Mouse (Mus musculus): ENCODE measurements around the gene Rps6ka3. TPM values are rescaled to one million over a fixed set of nuclear protein-coding genes. Genes with fewer than 3 reads are reported as not detected.

Rps6ka3 gene
- polyA plus RNA-seq, 1 experiment from 2014 or later, result 5.7 TPM

- Histone ChIP-seq H3K36me3 (ENCODE audit: control insufficient read depth, insufficient read depth, low read length) (no peaks in the 10 kb centered on the region), H3K4me2 (no peak overlapping the region), H3K27me3 (ENCODE audit: control insufficient read depth, insufficient read depth, low read length) (no peaks in the 10 kb centered on the region), H3K9ac (ENCODE audit: low read length) (no peak overlapping the region), H3K4me3 (ENCODE audit: low read depth, low read length) (no peak overlapping the region), H3K4me1 (ENCODE audit: control insufficient read depth, insufficient read depth, low read length) (no peaks in the 10 kb centered on the region), H3K9me3 (ENCODE audit: control insufficient read depth, low read length) (no peaks in the 10 kb centered on the region), H3K27ac (ENCODE audit: low read depth, low read length) (no peak overlapping the region)
- WGBS, result 10% methylated on average over 1 of the region's 1 CpGs
- no peak for DNase-seq (ENCODE audit: low spot score, missing footprints)
- no peak for ATAC-seq (ENCODE audit: low FRiP score)
These were observed 27.2 kb downstream of the Rps6ka3 start for GRCm38 (mm10) chrX:159237275-159237674.

GRCm38 (mm10) chrX:159254001-159254884 is 44.1 kb downstream of the Rps6ka3 start:
- H3K27me3 ChIP-seq (ENCODE audit: control insufficient read depth, insufficient read depth, low read length), result no peaks in the 10 kb centered on the region

GRCm38 (mm10) chrX:159255123-159255978 is 45.2 kb downstream of the Rps6ka3 start:
- peak; percentile 98 for DNase-seq (ENCODE audit: low spot score, missing footprints)
- H3K27me3 ChIP-seq (ENCODE audit: control insufficient read depth, insufficient read depth, low read length), result no peaks in the 10 kb centered on the region
- ATAC-seq (ENCODE audit: low FRiP score), result peak; percentile 97

More at GRCm38 (mm10) chrX:159254001-159254884, 44.1 kb downstream of the Rps6ka3 start:
- H3K27ac ChIP-seq (ENCODE audit: low read depth, low read length), result no peak overlapping the region
- H3K36me3 ChIP-seq (ENCODE audit: control insufficient read depth, insufficient read depth, low read length), result no peaks in the 10 kb centered on the region
- H3K4me2 ChIP-seq, result peak overlapping the region; percentile 43
- no peaks in the 10 kb centered on the region for H3K4me1 ChIP-seq (ENCODE audit: control insufficient read depth, insufficient read depth, low read length)
- no peak for ATAC-seq (ENCODE audit: low FRiP score)
- H3K4me3 ChIP-seq (ENCODE audit: low read depth, low read length), result peak overlapping the region; percentile 63
- 13% methylated on average over 25 of the region's 27 CpGs for WGBS
- peak overlapping the region; percentile 36 for H3K9ac ChIP-seq (ENCODE audit: low read length)
- no peaks in the 10 kb centered on the region for H3K9me3 ChIP-seq (ENCODE audit: control insufficient read depth, low read length)
- DNase-seq (ENCODE audit: low spot score, missing footprints), result peak; percentile 90

GRCm38 (mm10) chrX:159256040-159256852 is 46.1 kb downstream of the Rps6ka3 start:
- no peaks in the 10 kb centered on the region for H3K4me1 ChIP-seq (ENCODE audit: control insufficient read depth, insufficient read depth, low read length)
- H3K9me3 ChIP-seq (ENCODE audit: control insufficient read depth, low read length), result no peaks in the 10 kb centered on the region
- H3K36me3 ChIP-seq (ENCODE audit: control insufficient read depth, insufficient read depth, low read length), result no peaks in the 10 kb centered on the region
- H3K9ac ChIP-seq (ENCODE audit: low read length), result peak overlapping the region; percentile 68
- DNase-seq (ENCODE audit: low spot score, missing footprints) (peak; percentile 88), ATAC-seq (ENCODE audit: low FRiP score) (no peak)
- WGBS, result 15% methylated on average over 41 of the region's 57 CpGs
- H3K27me3 ChIP-seq (ENCODE audit: control insufficient read depth, insufficient read depth, low read length), result no peaks in the 10 kb centered on the region
- peak overlapping the region; percentile 74 for H3K27ac ChIP-seq (ENCODE audit: low read depth, low read length)
- H3K4me3 ChIP-seq (ENCODE audit: low read depth, low read length), result peak overlapping the region; percentile 63
- H3K4me2 ChIP-seq, result peak overlapping the region; percentile 49

More at GRCm38 (mm10) chrX:159255123-159255978, 45.2 kb downstream of the Rps6ka3 start:
- peak overlapping the region; percentile 68 for H3K9ac ChIP-seq (ENCODE audit: low read length)
- H3K36me3 ChIP-seq (ENCODE audit: control insufficient read depth, insufficient read depth, low read length), result no peaks in the 10 kb centered on the region
- no peaks in the 10 kb centered on the region for H3K4me1 ChIP-seq (ENCODE audit: control insufficient read depth, insufficient read depth, low read length)
- WGBS, result 21% methylated on average over 34 of the region's 71 CpGs
- peak overlapping the region; percentile 63 for H3K4me3 ChIP-seq (ENCODE audit: low read depth, low read length)
- no peaks in the 10 kb centered on the region for H3K9me3 ChIP-seq (ENCODE audit: control insufficient read depth, low read length)
- peak overlapping the region; percentile 43 for H3K4me2 ChIP-seq
- H3K27ac ChIP-seq (ENCODE audit: low read depth, low read length), result peak overlapping the region; percentile 74

DNA sequence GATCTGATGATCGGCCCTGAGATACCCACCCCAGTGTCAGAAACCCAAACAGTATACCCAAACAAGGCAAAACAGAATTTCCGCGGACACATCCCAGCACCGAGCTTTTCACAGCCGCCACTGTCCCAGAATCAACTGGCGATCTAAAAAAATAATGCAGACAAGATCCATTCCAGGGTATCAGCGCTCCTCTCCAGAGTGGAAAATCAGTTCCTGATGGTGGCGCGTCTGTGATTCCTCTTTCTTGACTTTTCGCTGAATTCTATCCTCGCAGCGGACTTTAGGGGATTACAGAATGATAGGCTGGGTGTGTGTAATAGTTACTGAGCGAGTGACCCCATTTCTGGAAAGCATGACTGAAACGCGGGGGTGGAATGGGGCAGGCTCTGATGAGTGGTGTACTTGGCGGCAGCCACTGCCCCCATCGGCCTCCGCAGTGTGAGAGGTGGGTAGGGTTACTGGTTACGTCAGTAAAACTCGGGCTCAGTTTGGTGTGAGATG is 46.9 kb downstream of the Rps6ka3 start:
- peak; percentile 90 for DNase-seq (ENCODE audit: low spot score, missing footprints)
- no peak overlapping the region for H3K27ac ChIP-seq (ENCODE audit: low read depth, low read length)
- H3K4me3 ChIP-seq (ENCODE audit: low read depth, low read length), result peak overlapping the region; percentile 63
- no peaks in the 10 kb centered on the region for H3K9me3 ChIP-seq (ENCODE audit: control insufficient read depth, low read length)
- H3K27me3 ChIP-seq (ENCODE audit: control insufficient read depth, insufficient read depth, low read length), result no peaks in the 10 kb centered on the region
- no peaks in the 10 kb centered on the region for H3K36me3 ChIP-seq (ENCODE audit: control insufficient read depth, insufficient read depth, low read length)
- H3K9ac ChIP-seq (ENCODE audit: low read length), result peak overlapping the region; percentile 68
- WGBS, result 15% methylated on average over 20 of the region's 20 CpGs
- no peak for ATAC-seq (ENCODE audit: low FRiP score)
- H3K4me1 ChIP-seq (ENCODE audit: control insufficient read depth, insufficient read depth, low read length), result no peaks in the 10 kb centered on the region
- H3K4me2 ChIP-seq, result peak overlapping the region; percentile 49

DNA sequence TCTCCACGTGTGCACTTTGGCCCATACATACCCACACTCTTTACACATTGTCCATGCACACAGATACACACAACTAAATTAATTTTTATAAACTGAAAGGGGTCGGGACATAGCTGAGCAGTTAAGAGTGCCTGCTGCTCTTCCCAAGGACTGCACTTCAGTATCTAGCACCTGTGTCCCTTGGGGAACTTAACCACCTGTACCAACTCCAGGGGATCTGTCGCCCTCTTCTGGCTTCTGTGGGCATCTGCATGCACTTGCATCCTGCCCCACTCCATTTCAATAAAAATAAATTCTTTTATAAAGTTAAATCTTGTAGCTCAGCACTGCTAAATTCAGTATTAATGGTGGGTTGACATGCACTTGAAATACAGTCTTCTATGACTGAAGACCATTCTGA is 54.6 kb downstream of the Rps6ka3 start:
- Histone ChIP-seq H3K4me1 (ENCODE audit: control insufficient read depth, insufficient read depth, low read length) (no peaks in the 10 kb centered on the region), H3K9me3 (ENCODE audit: control insufficient read depth, low read length) (no peaks in the 10 kb centered on the region), H3K27ac (ENCODE audit: low read depth, low read length) (no peak overlapping the region), H3K27me3 (ENCODE audit: control insufficient read depth, insufficient read depth, low read length) (no peaks in the 10 kb centered on the region), H3K4me2 (no peak overlapping the region), H3K4me3 (ENCODE audit: low read depth, low read length) (no peak overlapping the region), H3K9ac (ENCODE audit: low read length) (no peak overlapping the region), H3K36me3 (ENCODE audit: control insufficient read depth, insufficient read depth, low read length) (no peaks in the 10 kb centered on the region)
- ATAC-seq (ENCODE audit: low FRiP score) (0 out of 2 replicates have a peak, but pooled peaks have one; percentile 42), DNase-seq (ENCODE audit: low spot score, missing footprints) (no peak)
- WGBS, result 39% methylated on average over 3 of the region's 3 CpGs

GRCm38 (mm10) chrX:159269072-159269471 is 59.0 kb downstream of the Rps6ka3 start:
- DNase-seq (ENCODE audit: low spot score, missing footprints) (no peak), ATAC-seq (ENCODE audit: low FRiP score) (no peak)
- Histone ChIP-seq H3K4me1 (ENCODE audit: control insufficient read depth, insufficient read depth, low read length) (no peaks in the 10 kb centered on the region), H3K4me3 (ENCODE audit: low read depth, low read length) (no peak overlapping the region), H3K27ac (ENCODE audit: low read depth, low read length) (no peak overlapping the region), H3K4me2 (no peak overlapping the region), H3K9ac (ENCODE audit: low read length) (no peak overlapping the region), H3K27me3 (ENCODE audit: control insufficient read depth, insufficient read depth, low read length) (no peaks in the 10 kb centered on the region), H3K9me3 (ENCODE audit: control insufficient read depth, low read length) (no peaks in the 10 kb centered on the region), H3K36me3 (ENCODE audit: control insufficient read depth, insufficient read depth, low read length) (no peaks in the 10 kb centered on the region)

DNA sequence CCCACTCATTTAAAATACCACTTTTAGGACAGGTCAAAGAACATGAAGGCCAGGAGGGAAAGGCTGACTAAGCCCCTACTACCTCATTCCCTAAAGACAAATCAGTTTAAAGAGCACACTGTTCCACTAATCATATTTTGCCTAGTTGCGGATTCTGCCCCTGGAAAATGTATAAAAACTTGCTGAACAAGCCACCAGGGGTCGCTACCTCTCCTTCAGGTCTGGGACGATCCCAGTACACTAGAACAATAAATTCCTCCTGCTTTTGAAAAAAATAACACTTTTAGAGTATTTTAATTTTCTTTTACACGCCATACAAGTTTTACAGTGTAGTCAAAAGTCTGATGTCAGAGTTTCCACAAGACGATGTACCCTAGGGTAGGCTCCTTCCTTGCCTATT is 76.7 kb downstream of the Rps6ka3 start:
- Histone ChIP-seq H3K9ac (ENCODE audit: low read length) (no peak overlapping the region), H3K4me3 (ENCODE audit: low read depth, low read length) (no peak overlapping the region), H3K9me3 (ENCODE audit: control insufficient read depth, low read length) (no peaks in the 10 kb centered on the region), H3K4me1 (ENCODE audit: control insufficient read depth, insufficient read depth, low read length) (no peaks in the 10 kb centered on the region), H3K4me2 (no peak overlapping the region), H3K27me3 (ENCODE audit: control insufficient read depth, insufficient read depth, low read length) (no peaks in the 10 kb centered on the region), H3K27ac (ENCODE audit: low read depth, low read length) (no peak overlapping the region), H3K36me3 (ENCODE audit: control insufficient read depth, insufficient read depth, low read length) (no peaks in the 10 kb centered on the region)
- DNase-seq (ENCODE audit: low spot score, missing footprints) (no peak), ATAC-seq (ENCODE audit: low FRiP score) (no peak)
- 73% methylated on average over 5 of the region's 5 CpGs for WGBS

Measured in midbrain, embryonic 11.5 days (tissue).